Comparison of ENCODE assay signal across 20 mouse cellular contexts in the genomic region with DNA sequence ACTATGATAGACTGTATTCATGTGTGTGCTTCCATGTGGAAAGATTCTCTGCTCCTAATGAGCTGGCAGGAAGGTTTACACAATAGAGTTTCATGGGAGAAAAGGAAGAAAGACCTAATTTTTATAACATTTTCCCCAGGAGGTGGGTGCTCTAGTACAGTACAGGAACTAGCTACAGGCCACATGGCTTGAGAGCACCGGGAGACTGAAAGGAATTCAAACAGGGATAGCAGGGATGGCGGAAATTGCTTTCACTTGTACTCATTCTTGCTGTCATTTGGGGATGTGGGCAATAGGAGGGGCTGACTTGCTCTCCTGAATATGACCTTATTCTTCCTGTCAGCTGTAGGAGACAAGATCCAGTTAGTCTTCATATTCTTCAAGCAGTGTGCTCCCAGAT. TPM values are rescaled to one million over a fixed set of nuclear protein-coding genes. Genes with fewer than 3 reads are reported as not detected.
"Had no signal": no experiment of that assay in that cellular context is flagged by ENCODE, and none has a peak within 500 bp of the region (broad histone marks: within the 10 kb centered on the region; RNA-seq: fewer than 3 reads in every experiment).

No protein-coding gene starts in this region.

- H3K27me3 ChIP-seq: midbrain, embryonic 12.5 days; neural tube, embryonic 12.5 days; stomach, embryonic 15.5 days had no signal

- DNase-seq: lung, adult 18-20 months; lung, embryonic 14.5 days; lung, postnatal 10 days; lung, postnatal 4 days; midbrain, embryonic 14.5 days; right cerebral cortex, postnatal 14 days; thymus, adult 2 months; thymus, postnatal 25 days; thymus, postnatal 4 days had no signal

- H3K9ac ChIP-seq: lung, embryonic 14.5 days; midbrain, embryonic 12.5 days; neural tube, embryonic 12.5 days; stomach, embryonic 15.5 days had no signal

- H3K9me3 ChIP-seq: midbrain, embryonic 10.5 days; midbrain, embryonic 12.5 days; neural tube, embryonic 12.5 days; stomach, embryonic 15.5 days had no signal

- H3K27ac ChIP-seq: midbrain, embryonic 10.5 days; midbrain, embryonic 12.5 days; neural tube, embryonic 12.5 days; stomach, embryonic 15.5 days; stomach, postnatal 0 days had no signal

- H3K4me3 ChIP-seq: midbrain, embryonic 10.5 days; midbrain, embryonic 12.5 days; myocyte; neural tube, embryonic 12.5 days; stomach, embryonic 15.5 days had no signal

- H3K36me3 ChIP-seq: midbrain, embryonic 10.5 days; midbrain, embryonic 12.5 days; neural tube, embryonic 12.5 days; stomach, embryonic 15.5 days had no signal

- H3K4me1 ChIP-seq: neural tube, embryonic 12.5 days; stomach, embryonic 15.5 days had no signal

- ATAC-seq: midbrain, embryonic 16.5 days had no signal

- H3K4me2 ChIP-seq: lung, embryonic 14.5 days; midbrain, embryonic 12.5 days; neural tube, embryonic 12.5 days; stomach, embryonic 15.5 days had no signal

RNA-seq across cellular contexts. Expression of gene Slc22a8, which starts 27.0 kb away (rescaled TPM):
- polyA plus RNA-seq: lung, embryonic 14.5 days; myocyte; urinary bladder, adult 2 months had no signal

RNA-seq across cellular contexts. Expression of gene Slc22a6, which starts 53.8 kb away (rescaled TPM):
- polyA plus RNA-seq: liver, embryonic 16.5 days; lung, embryonic 14.5 days; lung, embryonic 16.5 days; myocyte; neural tube, embryonic 14.5 days; stomach, embryonic 15.5 days; stomach, postnatal 0 days; urinary bladder, adult 2 months had no signal
